Mouse (Mus musculus) ES-CJ7 (cell line): Measurements from ENCODE around the gene Olfr411.

Source experiments
- DNase-seq: peaks from one replicate; pipeline ENCODE4 v3.0.0; 2011; ENCODE audit warnings: low read depth, low spot score

Gene Olfr411

DNA sequence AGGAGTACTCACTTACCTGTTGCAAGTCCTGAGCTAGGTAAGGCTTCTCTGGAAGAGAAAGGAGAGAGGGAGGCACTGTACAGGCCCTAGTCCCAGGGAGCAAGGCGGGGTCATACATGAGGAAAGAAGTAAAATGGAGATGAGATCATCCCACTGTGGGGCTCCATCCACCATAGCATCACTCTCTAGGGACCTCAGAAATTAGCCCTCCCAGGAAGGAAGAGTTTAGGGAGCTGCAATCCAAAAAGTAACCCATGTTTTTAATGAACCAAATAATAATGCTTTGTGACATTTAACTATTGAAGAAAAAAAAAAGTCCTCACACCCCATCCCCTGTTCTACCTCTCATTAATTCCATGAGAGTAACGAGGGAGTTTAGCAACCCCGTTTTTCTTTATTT, at the start of gene Olfr411:
TSS of gene Olfr411 (minus strand) at position 101 of the 400 bp plus-strand sequence.
- DNase-seq = no peak

DNA sequence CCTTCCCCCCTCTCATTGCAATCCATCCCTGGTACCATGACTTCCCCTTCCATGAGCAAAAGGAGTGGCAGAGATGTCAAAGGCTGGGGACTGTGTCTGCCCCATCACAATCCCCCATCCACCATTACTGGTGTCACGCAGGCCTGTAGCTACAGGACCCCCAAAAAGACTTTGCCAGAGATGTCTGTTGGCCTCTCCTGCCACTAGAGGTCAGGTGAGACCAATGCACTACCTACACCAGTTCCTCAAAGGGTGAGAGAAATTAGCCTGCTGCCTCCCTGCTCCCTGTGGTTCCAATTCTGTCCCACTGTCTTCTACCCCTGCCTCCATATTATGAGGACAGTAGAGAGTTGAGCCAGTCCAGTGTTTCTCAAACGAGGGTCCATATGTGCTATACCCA, 49.7 kb upstream of the Olfr411 start:
- DNase-seq = peak; percentile 42

DNA sequence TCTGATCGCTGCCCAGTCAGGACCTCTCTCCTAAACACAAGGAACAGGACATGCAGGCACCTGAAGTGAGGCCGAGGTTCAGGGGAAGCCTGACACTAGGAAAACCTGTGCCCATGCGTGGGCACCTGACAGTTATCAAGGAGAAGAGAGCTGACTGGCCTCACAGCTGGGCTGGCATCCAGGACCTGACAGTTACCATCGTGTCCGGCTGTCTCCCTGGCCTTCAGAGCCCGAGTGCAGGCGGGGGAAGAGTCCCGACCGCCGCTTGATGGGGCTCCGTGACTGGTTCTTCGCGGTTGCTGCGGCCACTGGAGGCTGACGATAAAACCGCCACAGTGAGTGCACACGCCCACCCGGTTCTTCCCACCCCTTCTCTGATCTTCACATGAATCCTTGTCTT, 43.1 kb upstream of the Olfr411 start:
- DNase-seq = no peak

- DNase-seq = no peak
Observed at GRCm38 (mm10) chr11:74393489-74393888, 41.0 kb upstream of the Olfr411 start.

GRCm38 (mm10) chr11:74392903-74393302, 40.5 kb upstream of the Olfr411 start:
- DNase-seq = no peak

DNA sequence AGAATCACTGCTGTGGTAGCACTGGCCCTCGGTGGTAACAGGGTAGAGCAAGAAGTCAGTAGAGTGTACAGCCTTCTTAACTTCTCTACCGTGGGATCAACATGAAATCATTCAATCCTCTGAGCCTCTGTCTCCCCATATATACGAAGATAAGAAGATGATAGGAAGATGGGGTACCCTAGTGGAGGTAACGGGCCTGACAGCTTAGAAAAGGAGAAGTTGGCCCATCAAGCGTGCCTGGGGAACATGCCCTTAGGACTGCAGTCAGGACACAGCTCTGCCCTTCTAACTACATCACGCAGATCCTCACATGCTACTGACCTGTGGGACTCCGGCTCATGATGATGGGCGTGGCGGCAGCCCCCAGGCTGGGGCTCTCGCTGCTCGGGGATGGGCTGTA, 39.4 kb upstream of the Olfr411 start:
- DNase-seq = no peak

DNA sequence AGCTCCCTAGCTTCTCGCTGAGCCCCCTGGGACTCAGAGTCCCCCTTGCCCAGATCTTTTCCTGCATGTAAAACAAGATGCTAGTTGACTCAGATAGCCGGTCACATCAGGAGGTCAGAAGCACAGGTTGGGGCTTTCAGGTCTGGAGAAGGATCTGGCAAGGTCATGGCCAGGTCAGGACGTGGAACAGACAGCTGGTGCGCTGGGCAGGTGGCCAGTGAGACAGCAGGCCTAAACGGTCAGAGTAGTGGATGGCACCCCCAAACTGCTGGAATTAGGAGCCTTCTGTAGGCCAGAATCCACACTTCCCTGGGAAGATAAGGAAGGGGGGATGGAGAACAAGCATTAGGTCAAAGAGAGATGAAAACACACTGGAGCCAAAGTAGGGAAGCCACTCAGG, 34.8 kb upstream of the Olfr411 start:
- DNase-seq = no peak

GRCm38 (mm10) chr11:74385674-74386073, 33.2 kb upstream of the Olfr411 start:
- no peak for DNase-seq

DNA sequence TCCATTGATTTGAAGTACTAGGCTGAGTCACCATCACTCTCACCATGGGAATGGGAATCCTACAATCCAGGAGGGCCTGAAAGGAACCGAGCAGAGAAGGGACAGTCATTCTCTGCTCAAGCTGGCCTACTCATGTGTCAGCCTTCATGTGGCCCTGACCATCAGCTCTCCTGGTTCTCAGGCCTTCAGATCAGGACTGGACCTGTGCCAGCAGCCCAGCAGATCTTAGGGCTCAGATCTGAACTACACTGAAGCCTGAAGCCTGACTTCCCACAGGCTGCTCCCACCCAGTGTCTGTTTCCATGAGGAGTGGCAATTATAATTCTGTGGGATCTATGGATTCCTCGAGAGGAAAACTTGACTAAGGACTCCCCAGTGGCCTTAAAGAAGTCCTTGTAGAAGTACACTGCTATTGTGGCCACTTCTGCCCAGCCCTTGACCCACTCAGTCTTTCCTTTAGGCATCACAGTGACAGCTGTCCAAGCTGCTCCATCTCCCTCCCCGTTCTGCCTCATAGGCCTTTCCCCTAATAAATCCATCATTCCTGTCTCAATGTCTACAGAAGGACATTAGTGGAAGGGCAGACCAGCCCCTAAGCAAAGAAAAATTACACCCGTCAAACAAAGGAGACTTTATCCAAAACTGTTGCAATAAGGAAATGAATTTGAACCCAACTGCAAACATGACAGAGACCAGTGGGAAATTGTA, 26.9 kb upstream of the Olfr411 start:
- no peak for DNase-seq

DNA sequence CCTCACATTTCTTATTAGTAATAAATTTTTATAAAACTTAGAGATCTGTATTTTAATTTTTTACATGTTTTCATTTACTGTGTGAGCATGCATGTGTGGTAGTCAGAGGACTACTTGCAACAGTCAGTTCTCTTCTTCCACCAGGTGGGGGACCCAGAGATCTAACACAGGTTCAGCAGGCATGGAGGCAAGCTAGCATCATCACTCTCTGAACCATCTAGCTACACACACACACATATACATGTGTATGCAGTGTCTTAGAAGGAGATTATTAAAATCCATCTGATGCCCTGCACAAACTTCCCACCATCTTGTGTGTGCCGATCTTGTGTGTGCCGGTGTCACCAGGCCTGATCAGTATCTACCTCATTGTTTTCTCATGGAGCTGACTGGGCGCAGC, 24.4 kb upstream of the Olfr411 start:
- peak; percentile 70 for DNase-seq

- peak; percentile 78 for DNase-seq
Observed at GRCm38 (mm10) chr11:74371393-74372100, 19.1 kb upstream of the Olfr411 start.

- no peak for DNase-seq
Observed at GRCm38 (mm10) chr11:74361769-74362168, 9.3 kb upstream of the Olfr411 start, which contains the start of gene Olfr412. Gene Olfr412 (plus strand): TSS chr11:74362069.

GRCm38 (mm10) chr11:74337931-74338330, 14.5 kb downstream of the Olfr411 start, which contains the start of gene Olfr410:
Gene Olfr410 (minus strand): TSS chr11:74338031.
- DNase-seq = no peak

- DNase-seq = no peak
Observed at GRCm38 (mm10) chr11:74328781-74329180, 23.7 kb downstream of the Olfr411 start.

GRCm38 (mm10) chr11:74326044-74326443, 26.4 kb downstream of the Olfr411 start:
- no peak for DNase-seq
